Mouse (Mus musculus): ENCODE measurements around the gene Kdm5c. TPM values are rescaled to one million over a fixed set of nuclear protein-coding genes. Genes with fewer than 3 reads are reported as not detected.

The Kdm5c gene
- polyA plus RNA-seq (2015; fragmentation: Nextera tagmentation; extraction: Ambion mirVana), result 9.4 and 9.6 TPM in 2 replicates

DNA sequence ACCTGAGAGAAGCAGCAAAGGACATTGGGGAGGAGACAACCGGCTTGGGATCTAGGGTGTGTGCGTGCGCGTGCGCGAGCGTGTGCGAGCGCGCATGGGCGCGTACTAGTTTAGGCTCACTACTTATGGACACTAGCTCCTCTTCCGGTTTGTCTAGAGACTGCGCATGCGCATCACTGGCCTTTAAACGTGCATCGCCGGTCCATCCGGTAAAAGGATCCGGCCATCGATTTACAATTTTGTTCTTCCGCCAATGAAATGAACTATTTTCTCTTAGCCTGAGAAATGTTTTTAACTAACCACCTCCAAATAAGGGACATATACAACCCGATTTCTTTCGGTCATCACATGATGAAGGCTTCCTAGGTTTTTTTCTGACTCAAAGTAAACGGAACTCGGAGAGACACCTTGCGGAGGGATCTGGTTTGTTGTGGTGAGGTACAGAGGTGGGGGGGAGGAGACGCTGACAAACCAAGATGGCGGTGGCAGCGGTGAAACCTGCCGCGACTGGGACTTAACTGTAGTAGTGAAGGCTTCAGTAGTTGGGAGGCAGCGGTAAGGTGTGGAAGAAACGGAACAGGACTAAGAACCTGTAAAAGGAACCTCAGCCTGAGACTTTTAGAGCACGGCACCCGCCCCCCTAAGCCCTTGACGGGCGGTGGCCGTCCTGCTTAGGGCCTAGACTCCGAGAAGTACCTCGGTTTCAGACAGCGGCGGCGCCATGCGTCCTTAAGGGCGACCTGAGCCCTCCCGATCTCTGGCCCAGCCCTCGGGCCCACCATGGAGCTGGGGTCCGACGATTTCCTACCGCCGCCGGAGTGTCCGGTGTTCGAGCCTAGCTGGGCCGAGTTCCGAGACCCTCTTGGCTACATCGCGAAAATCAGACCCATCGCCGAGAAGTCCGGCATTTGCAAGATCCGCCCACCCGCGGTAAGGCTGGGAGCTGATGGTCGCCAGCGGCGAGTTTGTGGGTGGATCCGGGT is at the start of gene Kdm5c:
Gene Kdm5c, plus strand, starts transcription at position 240 of the 983 bp plus-strand sequence.

Other genes with a start within 250 kb of the Kdm5c start
- 179 and 191 TPM in 2 replicates for gene Hsd17b10, start 231.2 kb upstream of the Kdm5c start, polyA plus RNA-seq (2015; fragmentation: Nextera tagmentation; extraction: Ambion mirVana)
- 1.3 and 1.5 TPM in 2 replicates for gene Ribc1, start 216.7 kb upstream of the Kdm5c start, polyA plus RNA-seq (2015; fragmentation: Nextera tagmentation; extraction: Ambion mirVana)
- 32.6 and 38.4 TPM in 2 replicates for gene Smc1a, start 216.6 kb upstream of the Kdm5c start, polyA plus RNA-seq (2015; fragmentation: Nextera tagmentation; extraction: Ambion mirVana)
- gene Iqsec2, start 88.8 kb upstream of the Kdm5c start, polyA plus RNA-seq (2015; fragmentation: Nextera tagmentation; extraction: Ambion mirVana), result 11.1 TPM in 2 replicates
- gene Kantr, start 94.5 kb downstream of the Kdm5c start, polyA plus RNA-seq (2015; fragmentation: Nextera tagmentation; extraction: Ambion mirVana), result 3.4 and 3.5 TPM in 2 replicates
- gene Tspyl2, start 109.4 kb downstream of the Kdm5c start, polyA plus RNA-seq (2015; fragmentation: Nextera tagmentation; extraction: Ambion mirVana), result 13.0 and 13.1 TPM in 2 replicates
- 1.1 and 1.6 TPM in 2 replicates for gene Gpr173, start 135.7 kb downstream of the Kdm5c start, polyA plus RNA-seq (2015; fragmentation: Nextera tagmentation; extraction: Ambion mirVana)